Mouse (Mus musculus) kidney, adult 2 months (tissue): ENCODE data around the gene Ahcyl1. TPM values are rescaled to one million over a fixed set of nuclear protein-coding genes. Genes with fewer than 3 reads are reported as not detected.
A peak's percentile ranks its signal among the peaks of the same experiment; 100 is the strongest.
"Not testable (repeated sequence)": the region's sequence is repeated elsewhere in the genome, so short reads cannot be mapped to it uniquely, and the experiment has no call there.

Experiments
- DNase-seq: peaks from one replicate; pipeline ENCODE4 v3.0.0; 2021
- H3K27ac ChIP-seq: fragments of 200-500 bp; 2 replicates; pipeline ENCODE4 v1.5.1; 2012; ENCODE audit warnings: low read depth, low read length, control low read depth, inconsistent platforms; ENCODE audit not compliant: insufficient read depth
- H3K27me3 ChIP-seq: fragments of 200-500 bp; replicated peaks from 2 replicates; pipeline ENCODE4 v1.6.1; 2012; ENCODE audit warnings: mild to moderate bottlenecking, moderate library complexity, low read length, inconsistent platforms; ENCODE audit not compliant: control insufficient read depth, insufficient read depth
- H3K36me3 ChIP-seq: fragments of 200-500 bp; 2 replicates; pipeline ENCODE4 v1.6.1; 2012; ENCODE audit warnings: mild to moderate bottlenecking, moderate library complexity, low read length, inconsistent platforms; ENCODE audit not compliant: control insufficient read depth, insufficient read depth
- H3K4me1 ChIP-seq: fragments of 200-500 bp; 2 replicates; pipeline ENCODE4 v1.6.1; 2011; ENCODE audit warnings: low read length; ENCODE audit not compliant: control insufficient read depth, insufficient read depth
- H3K4me3 ChIP-seq: fragments of 200-500 bp; 2 replicates; pipeline ENCODE4 v1.5.1; 2011; ENCODE audit warnings: mild to moderate bottlenecking, low read depth, low read length, control low read depth; ENCODE audit not compliant: insufficient read depth
- CTCF ChIP-seq: fragments of 200-500 bp; conservative IDR thresholded peaks from 2 replicates; pipeline ENCODE4 v1.5.1; 2011; ENCODE audit warnings: low read depth, mild to moderate bottlenecking, control low read depth, low read length, moderate library complexity, mixed read lengths; ENCODE audit not compliant: insufficient read depth, insufficient read length
- POLR2A ChIP-seq: fragments of 200-500 bp; IDR thresholded peaks from one replicate; pipeline ENCODE4 v1.6.1; 2011; ENCODE audit warnings: low read depth, low read length, control low read depth
- WGBS: fragments of 180-500 bp; shearing (Covaris S2); methylation state at CpG from one replicate; pipeline ENCODE4 v1.1.7; 2018; 5-methylcytosine and 5-hydroxymethylcytosine counted together
- polyA plus RNA-seq: library from polyadenylated mRNA; depleted of rRNA; stranded (reverse); fragments of >200 nt; gene quantifications from 2 replicates; pipeline ENCODE4 v1.2.3, GENCODE M21; 2012

Ahcyl1 gene
- polyA plus RNA-seq, 1 experiment: 101 TPM

- WGBS: 30% methylated on average over 6 of the region's 6 CpGs
- H3K27ac ChIP-seq: no peak overlapping the region
- H3K27me3 ChIP-seq: no peaks in the 10 kb centered on the region
- 0 out of 2 replicates have a peak, but pooled peaks cover 12% of the 10 kb centered on the region for H3K4me1 ChIP-seq
- H3K4me3 ChIP-seq: no peak overlapping the region
- H3K36me3 ChIP-seq: no peaks in the 10 kb centered on the region
- peak; percentile 68 for DNase-seq
- TF ChIP-seq POLR2A (no peak), CTCF (no peak)
Measured at GRCm38 (mm10) chr3:107740578-107741207, 44.3 kb upstream of the Ahcyl1 start.

- Histone ChIP-seq H3K4me3 (no peak overlapping the region), H3K27ac (no peak overlapping the region), H3K4me1 (0 out of 2 replicates have a peak, but pooled peaks cover 12% of the 10 kb centered on the region), H3K27me3 (no peaks in the 10 kb centered on the region), H3K36me3 (no peaks in the 10 kb centered on the region)
- 80% methylated on average over 2 of the region's 2 CpGs for WGBS
- no peak for DNase-seq
- no peak for TF ChIP-seq POLR2A
- TF ChIP-seq CTCF: no peak
Measured at GRCm38 (mm10) chr3:107739966-107740365, 43.6 kb upstream of the Ahcyl1 start.

- TF ChIP-seq POLR2A: no peak
- TF ChIP-seq CTCF: no peak
- Histone ChIP-seq H3K4me3 (no peak overlapping the region), H3K36me3 (no peaks in the 10 kb centered on the region), H3K27ac (no peak overlapping the region), H3K4me1 (0 out of 2 replicates have a peak, but pooled peaks cover 12% of the 10 kb centered on the region), H3K27me3 (no peaks in the 10 kb centered on the region)
- DNase-seq: no peak
- WGBS: 90% methylated on average over 3 of the region's 3 CpGs
Measured at GRCm38 (mm10) chr3:107739456-107739855, 43.1 kb upstream of the Ahcyl1 start.

GRCm38 (mm10) chr3:107738620-107739019, 42.3 kb upstream of the Ahcyl1 start:
- Histone ChIP-seq H3K4me1 (0 out of 2 replicates have a peak, but pooled peaks cover 6% of the 10 kb centered on the region), H3K27me3 (no peaks in the 10 kb centered on the region)
- TF ChIP-seq POLR2A (no peak), CTCF (no peak)

GRCm38 (mm10) chr3:107737609-107738190, 41.3 kb upstream of the Ahcyl1 start:
- Histone ChIP-seq H3K4me1 (no peaks in the 10 kb centered on the region), H3K36me3 (no peaks in the 10 kb centered on the region), H3K27ac (no peak overlapping the region), H3K27me3 (no peaks in the 10 kb centered on the region), H3K4me3 (no peak overlapping the region)
- no peak for DNase-seq
- WGBS: 63% methylated on average over 1 of the region's 1 CpGs
- TF ChIP-seq POLR2A (no peak), CTCF (no peak)

More at GRCm38 (mm10) chr3:107738620-107739019, 42.3 kb upstream of the Ahcyl1 start:
- 97% methylated on average over 1 of the region's 1 CpGs for WGBS
- DNase-seq: no peak
- Histone ChIP-seq H3K36me3 (no peaks in the 10 kb centered on the region), H3K4me3 (no peak overlapping the region), H3K27ac (no peak overlapping the region)

- not testable (repeated sequence) for H3K36me3 ChIP-seq, H3K4me3 ChIP-seq, H3K27me3 ChIP-seq, H3K4me1 ChIP-seq, DNase-seq, H3K27ac ChIP-seq
- WGBS: 97% methylated on average over 13 of the region's 13 CpGs
Measured at GRCm38 (mm10) chr3:107735620-107736019, 39.3 kb upstream of the Ahcyl1 start.

GRCm38 (mm10) chr3:107733329-107733728, 37.0 kb upstream of the Ahcyl1 start:
- Histone ChIP-seq H3K4me1 (no peaks in the 10 kb centered on the region), H3K27me3 (no peaks in the 10 kb centered on the region), H3K36me3 (no peaks in the 10 kb centered on the region), H3K4me3 (no peak overlapping the region), H3K27ac (no peak overlapping the region)
- WGBS: 93% methylated on average over 1 of the region's 1 CpGs
- TF ChIP-seq POLR2A (no peak), CTCF (no peak)
- DNase-seq: no peak
